8 mouse cellular contexts compared by ENCODE assay signal in genomic region chr13:59584481-59584880, GRCm38 (mm10). TPM values are rescaled to one million over a fixed set of nuclear protein-coding genes. Genes with fewer than 3 reads are reported as not detected.
DNase-seq lines count a peak whose midpoint lies in the region; ATAC-seq and TF ChIP-seq lines count a peak whose summit lies in the region.

No protein-coding gene starts in this region.

- 6% methylated on average over 9 of the region's 9 CpGs for WGBS in embryonic facial prominence, embryonic 10.5 days
- WGBS in intestine, postnatal 0 days = 1% methylated on average over 9 of the region's 9 CpGs
- WGBS in limb, embryonic 10.5 days = 3% methylated on average over 9 of the region's 9 CpGs

- no peaks in the 10 kb centered on the region for H3K9me3 ChIP-seq in embryonic facial prominence, embryonic 10.5 days
- H3K9me3 ChIP-seq in intestine, postnatal 0 days (ENCODE audit: control insufficient read depth) = no peaks in the 10 kb centered on the region
- no peaks in the 10 kb centered on the region for H3K9me3 ChIP-seq in limb, embryonic 10.5 days (replicated peaks)

- H3K4me1 ChIP-seq in embryonic facial prominence, embryonic 10.5 days = peaks cover 25% of the 10 kb centered on the region
- H3K4me1 ChIP-seq in intestine, postnatal 0 days (replicated peaks; ENCODE audit: control insufficient read depth, insufficient read depth, low read length) = 0 out of 2 replicates have a peak, but pooled peaks cover 3% of the 10 kb centered on the region
- H3K4me1 ChIP-seq in limb, embryonic 10.5 days = peaks cover 25% of the 10 kb centered on the region

- no peaks in the 10 kb centered on the region for H3K27me3 ChIP-seq in embryonic facial prominence, embryonic 10.5 days (replicated peaks; ENCODE audit: low read depth, poor library complexity, severe bottlenecking)
- no peaks in the 10 kb centered on the region for H3K27me3 ChIP-seq in intestine, postnatal 0 days (replicated peaks; ENCODE audit: control insufficient read depth, insufficient read depth, low read length)
- no peaks in the 10 kb centered on the region for H3K27me3 ChIP-seq in limb, embryonic 10.5 days (ENCODE audit: low read depth, poor library complexity, severe bottlenecking)

- DNase-seq in adrenal gland, postnatal 25 days = peak; percentile 48
- DNase-seq in embryonic facial prominence, embryonic 10.5 days (ENCODE audit: low spot score) = peak; percentile 56
- DNase-seq in heart, adult 11 months = peak; percentile 96
- peak; percentile 60 for DNase-seq in limb, embryonic 10.5 days (ENCODE audit: low spot score)
- peak; percentile 20 for DNase-seq in skeletal muscle tissue, adult 2 months (ENCODE audit: low read depth, low spot score)

- H3K4me2 ChIP-seq in intestine, postnatal 0 days (replicated peaks; ENCODE audit: low read depth) = peak overlapping the region; percentile 85

- ATAC-seq in intestine, postnatal 0 days = 0 out of 2 replicates have a peak, but pooled peaks have one; percentile 5
- 0 out of 2 replicates have a peak, but pooled peaks have one; percentile 13 for ATAC-seq in megakaryocyte-erythroid progenitor cell, adult 5-6 weeks (replicated peaks; ENCODE audit: low FRiP score, low TSS enrichment, poor library complexity, severe bottlenecking)
- no peak for ATAC-seq in inflammation-experienced regulatory T-cells, adult 6 months

- peak overlapping the region; percentile 57 for H3K9ac ChIP-seq in intestine, postnatal 0 days (ENCODE audit: low read depth, low read length)

- peak; percentile 52 for TF ChIP-seq CTCF in intestine, postnatal 0 days (IDR thresholded peaks at IDR 0.05; ENCODE audit: low read depth)

- H3K4me3 ChIP-seq in embryonic facial prominence, embryonic 10.5 days = peak overlapping the region; percentile 94
- H3K4me3 ChIP-seq in intestine, postnatal 0 days (ENCODE audit: low read depth, low read length) = peak overlapping the region; percentile 87
- peak overlapping the region; percentile 95 for H3K4me3 ChIP-seq in limb, embryonic 10.5 days

- H3K36me3 ChIP-seq in embryonic facial prominence, embryonic 10.5 days (replicated peaks) = peaks cover 27% of the 10 kb centered on the region
- no peaks in the 10 kb centered on the region; the same call in 1 of the 2 replicates for H3K36me3 ChIP-seq in intestine, postnatal 0 days (ENCODE audit: control insufficient read depth, insufficient read depth)
- peaks cover 29% of the 10 kb centered on the region for H3K36me3 ChIP-seq in limb, embryonic 10.5 days

- H3K27ac ChIP-seq in embryonic facial prominence, embryonic 10.5 days (replicated peaks) = peak overlapping the region; percentile 94
- H3K27ac ChIP-seq in intestine, postnatal 0 days (ENCODE audit: low read depth, low read length) = peak overlapping the region; percentile 4; the same call in 1 of the 2 replicates
- H3K27ac ChIP-seq in limb, embryonic 10.5 days = peak overlapping the region; percentile 95

RNA-seq across cellular contexts. Expression of gene Agtpbp1, which starts 0.5 kb away (rescaled TPM):
- 38.4 and 38.7 TPM in 2 replicates for total RNA-seq in adrenal gland, postnatal 25 days (2021)
- 10.4 and 10.8 TPM in 2 replicates for polyA plus RNA-seq in embryonic facial prominence, embryonic 10.5 days (2016; fragmentation: Nextera tagmentation; extraction: Ambion mirVana)
- polyA plus RNA-seq in intestine, postnatal 0 days (2015; fragmentation: Nextera tagmentation; extraction: Ambion mirVana) = 7.3 TPM in 2 replicates
- 10.0 and 11.6 TPM in 2 replicates for polyA plus RNA-seq in limb, embryonic 10.5 days (2016; fragmentation: Nextera tagmentation; extraction: Ambion mirVana)
- 49.2 and 59.4 TPM in 2 replicates for total RNA-seq in megakaryocyte-erythroid progenitor cell, adult 5-6 weeks (2014; fragmentation: Nextera tagmentation)
- total RNA-seq in megakaryocyte-erythroid progenitor cell, adult 5-6 weeks (2017) = 67.9 and 69.6 TPM in 2 replicates
- 10 to 100 TPM; 18.0 to 23.2 (median 18.3) TPM for polyA plus RNA-seq in inflammation-experienced regulatory T-cells, adult 6 months (2017; shearing (Covaris generic))

RNA-seq across cellular contexts. Expression of gene Naa35, which starts 0.6 kb away (rescaled TPM):
- 63.1 and 68.0 TPM in 2 replicates for total RNA-seq in adrenal gland, postnatal 25 days (2021)
- polyA plus RNA-seq in embryonic facial prominence, embryonic 10.5 days (2016; fragmentation: Nextera tagmentation; extraction: Ambion mirVana) = 111 and 114 TPM in 2 replicates
- 39.8 and 44.7 TPM in 2 replicates for polyA plus RNA-seq in intestine, postnatal 0 days (2015; fragmentation: Nextera tagmentation; extraction: Ambion mirVana)
- polyA plus RNA-seq in limb, embryonic 10.5 days (2016; fragmentation: Nextera tagmentation; extraction: Ambion mirVana) = 99.5 and 116 TPM in 2 replicates
- total RNA-seq in megakaryocyte-erythroid progenitor cell, adult 5-6 weeks (2014; fragmentation: Nextera tagmentation) = 76.9 and 107 TPM in 2 replicates
- total RNA-seq in megakaryocyte-erythroid progenitor cell, adult 5-6 weeks (2017) = 38.5 and 58.0 TPM in 2 replicates
- 10 to 100 TPM; 93.0 to 99.2 (median 98.7) TPM for polyA plus RNA-seq in inflammation-experienced regulatory T-cells, adult 6 months (2017; shearing (Covaris generic))

Comparison
In these comparisons a context has a peak if more than half of its experiments do, and no peak if none do; other contexts are left out.
1. DNase-seq: peak in every context shown above with its lines; median percentile 96 in heart, adult 11 months; 60 in limb, embryonic 10.5 days; 56 in embryonic facial prominence, embryonic 10.5 days; 48 in adrenal gland, postnatal 25 days; 20 in skeletal muscle tissue, adult 2 months.
2. H3K27ac ChIP-seq: peak in every context shown above with its lines; median percentile 95 in limb, embryonic 10.5 days; 94 in embryonic facial prominence, embryonic 10.5 days; 4 in intestine, postnatal 0 days.